Mouse (Mus musculus) cerebellum, adult 2 months (tissue): Measurements from ENCODE around the gene Zdhhc21.

Experiments used
- CTCF ChIP-seq: fragments of 200-500 bp; IDR thresholded peaks from 2 replicates; pipeline ENCODE4 v1.5.1; 2011; ENCODE audit warnings: low read depth, mild to moderate bottlenecking, control low read depth, low read length, moderate library complexity, borderline replicate concordance; ENCODE audit not compliant: insufficient read depth
- POLR2A ChIP-seq: fragments of 200-500 bp; IDR thresholded peaks from 2 replicates; pipeline ENCODE4 v1.6.1; 2011; ENCODE audit warnings: low read length, control low read depth, borderline replicate concordance; ENCODE audit not compliant: insufficient read depth

DNA sequence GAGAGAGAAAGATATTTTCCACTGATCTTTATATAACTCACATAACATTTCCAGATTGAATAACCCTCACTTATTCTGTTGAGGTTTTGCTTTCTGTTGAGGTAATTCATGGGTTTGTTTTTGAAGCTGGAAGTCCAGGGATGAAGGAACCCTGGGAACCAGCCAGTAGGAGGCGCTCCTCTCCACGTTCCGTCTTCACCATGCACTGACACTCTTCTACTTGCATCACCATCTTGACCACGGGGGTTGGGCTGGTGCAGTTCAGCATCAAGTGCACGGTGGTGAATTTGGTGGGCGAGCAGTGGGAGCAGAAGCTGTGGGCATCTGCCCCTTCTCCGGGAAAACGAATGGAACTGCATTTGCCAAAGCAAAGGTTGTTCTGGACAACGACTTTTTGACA, 22.7 kb upstream of the Zdhhc21 start:
- no peak for TF ChIP-seq CTCF
- no peak for TF ChIP-seq POLR2A
